Mouse (Mus musculus): ENCODE data around the gene Pcdh7. TPM values are rescaled to one million over a fixed set of nuclear protein-coding genes. Genes with fewer than 3 reads are reported as not detected.

The Pcdh7 gene
- polyA plus RNA-seq, 1 experiment = not detected

DNA sequence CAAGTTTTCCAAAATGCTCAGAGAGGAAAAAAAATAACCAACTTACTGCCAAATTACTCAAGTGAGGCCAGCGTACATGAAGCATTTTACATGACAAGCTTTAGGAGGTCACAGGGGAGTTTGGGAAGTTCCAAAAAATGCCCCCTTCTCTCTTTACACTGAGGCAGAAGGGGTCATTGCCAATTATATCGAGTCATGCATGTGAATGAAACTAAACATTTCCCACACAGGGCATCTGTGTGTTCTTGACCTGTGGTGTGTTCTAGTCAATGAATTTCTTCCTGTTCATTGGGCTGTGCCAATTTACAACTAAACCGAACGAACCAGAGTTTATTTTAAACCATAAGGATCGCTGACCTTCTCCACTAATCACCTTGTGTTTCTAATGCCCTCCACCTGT is 86.1 kb downstream of the Pcdh7 start:
- no peak for TF ChIP-seq POLR2A (IDR thresholded peaks at IDR 0.05; ENCODE audit: insufficient read depth, low read depth, low read length)
- no peak for TF ChIP-seq CTCF (IDR thresholded peaks at IDR 0.05; ENCODE audit: insufficient read depth, low read depth, low read length)
- Histone ChIP-seq H3K4me3 (ENCODE audit: insufficient read depth, low read depth, low read length) (no peak overlapping the region), H3K4me1 (ENCODE audit: control insufficient read depth, insufficient read depth, low read length) (no peaks in the 10 kb centered on the region), H3K27ac (ENCODE audit: insufficient read depth, low read depth, low read length) (no peak overlapping the region)
- 87% methylated on average over 5 of the region's 5 CpGs for WGBS

DNA sequence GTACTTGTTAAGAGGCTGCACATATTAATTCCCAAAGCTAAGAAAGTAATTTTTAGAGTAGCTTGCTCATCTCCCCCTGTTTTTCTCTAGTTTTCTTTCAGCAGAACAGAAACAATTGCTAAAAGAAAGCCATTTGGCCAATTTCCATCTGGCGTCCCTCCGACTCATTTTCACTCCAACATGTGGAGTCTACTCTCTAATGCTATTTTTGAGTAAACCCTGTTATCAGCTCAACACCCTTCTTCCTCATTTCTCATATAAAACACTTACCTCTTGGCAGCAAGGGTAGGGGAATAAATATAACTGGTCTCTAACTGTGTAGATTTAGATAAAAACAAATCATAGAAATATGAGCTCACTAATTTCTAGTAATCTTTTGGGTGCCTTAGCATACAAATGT is 89.6 kb downstream of the Pcdh7 start:
- TF ChIP-seq CTCF (IDR thresholded peaks at IDR 0.05; ENCODE audit: insufficient read depth, low read depth, low read length) (no peak), POLR2A (IDR thresholded peaks at IDR 0.05; ENCODE audit: insufficient read depth, low read depth, low read length) (no peak)
- H3K4me1 ChIP-seq (ENCODE audit: control insufficient read depth, insufficient read depth, low read length) = no peaks in the 10 kb centered on the region
- no peak overlapping the region for H3K4me3 ChIP-seq (ENCODE audit: insufficient read depth, low read depth, low read length)
- no peak overlapping the region for H3K27ac ChIP-seq (ENCODE audit: insufficient read depth, low read depth, low read length)
- 68% methylated on average over 2 of the region's 2 CpGs for WGBS

DNA sequence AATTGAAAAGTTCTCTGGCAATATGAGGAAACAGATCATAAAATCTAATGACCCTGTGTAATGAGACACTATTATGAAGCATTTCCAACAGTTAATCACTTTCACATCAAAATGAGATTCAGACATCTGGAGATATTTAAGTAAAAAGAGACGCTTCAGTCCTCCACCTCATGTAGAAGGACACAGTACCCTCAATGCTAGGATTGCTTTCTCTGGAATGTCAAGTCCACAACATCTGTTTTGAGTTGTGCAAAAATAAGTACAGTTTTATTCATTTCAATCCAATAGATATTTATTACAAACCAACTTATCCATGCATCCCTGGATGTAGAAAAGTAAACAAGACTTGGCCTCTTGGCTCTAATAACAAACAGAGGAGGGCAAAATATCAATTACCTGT is 92.9 kb downstream of the Pcdh7 start:
- no peak overlapping the region for H3K27ac ChIP-seq (ENCODE audit: insufficient read depth, low read depth, low read length)
- 90% methylated on average over 1 of the region's 1 CpGs for WGBS
- no peak for TF ChIP-seq CTCF (IDR thresholded peaks at IDR 0.05; ENCODE audit: insufficient read depth, low read depth, low read length)
- TF ChIP-seq POLR2A (IDR thresholded peaks at IDR 0.05; ENCODE audit: insufficient read depth, low read depth, low read length) = no peak
- H3K4me1 ChIP-seq (ENCODE audit: control insufficient read depth, insufficient read depth, low read length) = no peaks in the 10 kb centered on the region
- H3K4me3 ChIP-seq (ENCODE audit: insufficient read depth, low read depth, low read length) = no peak overlapping the region

DNA sequence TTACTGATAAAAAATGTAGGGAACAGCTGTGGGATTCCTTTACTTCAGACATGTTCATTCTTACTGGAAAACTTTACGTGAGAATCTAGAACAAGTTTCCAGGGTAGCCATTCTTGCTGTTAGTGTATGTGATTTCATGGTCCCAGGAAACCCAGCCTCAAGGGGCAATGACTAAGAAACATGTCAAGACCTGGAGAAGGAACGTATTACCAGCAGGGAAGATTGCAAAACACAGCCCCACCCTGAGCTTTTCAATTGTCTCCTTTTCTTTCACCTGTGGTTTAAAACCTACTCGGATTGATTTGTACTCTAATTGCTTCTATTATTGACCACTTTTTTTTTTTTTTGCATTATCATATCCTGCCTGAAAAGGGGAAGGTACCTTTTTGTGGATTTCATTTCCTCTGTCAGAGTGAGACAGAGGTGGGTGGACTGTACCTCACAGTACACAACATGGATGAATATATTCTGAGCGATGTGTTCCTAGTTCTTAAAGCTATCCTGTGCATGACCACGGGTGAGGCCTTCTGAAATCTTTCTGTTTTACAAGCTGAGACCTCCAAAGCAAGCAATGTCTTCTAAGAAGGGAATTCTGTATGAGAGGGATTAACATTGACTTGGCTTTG is 98.3 kb downstream of the Pcdh7 start:
- WGBS = 77% methylated on average over 5 of the region's 5 CpGs
- Histone ChIP-seq H3K4me3 (ENCODE audit: insufficient read depth, low read depth, low read length) (no peak overlapping the region), H3K27ac (ENCODE audit: insufficient read depth, low read depth, low read length) (no peak overlapping the region), H3K4me1 (ENCODE audit: control insufficient read depth, insufficient read depth, low read length) (no peaks in the 10 kb centered on the region)
- TF ChIP-seq CTCF (IDR thresholded peaks at IDR 0.05; ENCODE audit: insufficient read depth, low read depth, low read length) (no peak), POLR2A (IDR thresholded peaks at IDR 0.05; ENCODE audit: insufficient read depth, low read depth, low read length) (no peak)

DNA sequence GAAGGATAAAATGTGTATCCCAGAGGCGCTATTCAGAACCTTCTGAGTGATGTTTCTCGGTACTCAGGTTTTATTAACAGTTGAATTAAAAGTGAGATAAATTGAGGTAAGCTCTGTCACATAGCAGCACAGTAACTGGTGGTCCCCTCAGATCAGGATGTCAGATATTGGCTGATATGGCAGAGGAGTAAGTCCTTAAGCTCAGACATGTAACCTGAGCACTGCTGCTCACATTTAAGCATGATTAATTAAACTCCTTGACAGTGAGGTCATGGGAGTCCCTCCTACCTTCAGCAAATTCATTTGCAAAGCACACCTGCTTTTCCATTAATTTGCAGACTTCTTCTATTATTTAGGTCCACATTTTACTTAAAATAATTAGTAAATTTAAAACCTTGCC is 102.0 kb downstream of the Pcdh7 start:
- Histone ChIP-seq H3K4me3 (ENCODE audit: insufficient read depth, low read depth, low read length) (no peak overlapping the region), H3K4me1 (ENCODE audit: control insufficient read depth, insufficient read depth, low read length) (no peaks in the 10 kb centered on the region), H3K27ac (ENCODE audit: insufficient read depth, low read depth, low read length) (no peak overlapping the region)
- WGBS = 72% methylated on average over 2 of the region's 2 CpGs
- TF ChIP-seq CTCF (IDR thresholded peaks at IDR 0.05; ENCODE audit: insufficient read depth, low read depth, low read length) = no peak
- TF ChIP-seq POLR2A (IDR thresholded peaks at IDR 0.05; ENCODE audit: insufficient read depth, low read depth, low read length) = no peak

DNA sequence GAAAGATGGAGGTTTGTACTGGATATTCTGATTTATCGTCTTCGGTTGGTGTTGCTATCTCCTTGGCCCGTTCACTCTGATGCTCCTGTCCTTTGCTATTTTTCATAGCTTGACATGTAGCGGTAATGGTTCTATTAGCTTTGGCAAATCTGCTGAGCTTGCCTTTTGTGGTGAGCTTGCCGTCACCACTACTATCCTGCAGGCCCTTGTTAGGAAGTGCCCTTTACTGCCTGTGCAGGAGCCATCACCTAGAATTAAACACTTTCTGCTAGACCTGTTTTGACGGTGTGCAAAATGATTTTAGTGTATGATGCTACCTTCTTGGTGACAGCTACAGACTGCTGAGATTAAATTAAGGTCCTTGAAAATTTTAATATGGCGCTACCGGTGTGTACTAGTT is 103.3 kb downstream of the Pcdh7 start:
- Histone ChIP-seq H3K4me1 (ENCODE audit: control insufficient read depth, insufficient read depth, low read length) (no peaks in the 10 kb centered on the region), H3K4me3 (ENCODE audit: insufficient read depth, low read depth, low read length) (no peak overlapping the region), H3K27ac (ENCODE audit: insufficient read depth, low read depth, low read length) (no peak overlapping the region)
- 92% methylated on average over 8 of the region's 8 CpGs for WGBS
- TF ChIP-seq CTCF (IDR thresholded peaks at IDR 0.05; ENCODE audit: insufficient read depth, low read depth, low read length) (no peak), POLR2A (IDR thresholded peaks at IDR 0.05; ENCODE audit: insufficient read depth, low read depth, low read length) (no peak)

DNA sequence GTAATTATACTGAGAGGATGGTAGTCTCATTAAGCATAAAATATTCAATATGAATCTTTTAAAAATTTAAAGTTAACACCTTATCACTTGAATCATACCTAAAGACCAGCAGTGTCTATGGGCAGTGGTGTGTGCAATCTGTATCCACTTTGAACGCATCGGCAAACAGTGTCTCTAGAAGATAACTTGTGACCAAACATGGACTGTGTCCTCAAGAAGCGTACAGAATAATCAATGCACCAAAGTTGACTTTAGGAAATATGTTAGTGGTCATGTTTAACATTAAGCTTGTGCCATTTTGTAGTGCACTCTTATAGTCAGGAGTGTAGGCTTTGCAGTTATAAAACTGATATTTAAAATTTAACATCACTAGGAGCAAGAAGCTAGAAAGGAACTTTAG is 110.7 kb downstream of the Pcdh7 start:
- no peak overlapping the region for H3K4me3 ChIP-seq (ENCODE audit: insufficient read depth, low read depth, low read length)
- no peak overlapping the region for H3K27ac ChIP-seq (ENCODE audit: insufficient read depth, low read depth, low read length)
- H3K4me1 ChIP-seq (ENCODE audit: control insufficient read depth, insufficient read depth, low read length) = no peaks in the 10 kb centered on the region
- 95% methylated on average over 3 of the region's 3 CpGs for WGBS
- TF ChIP-seq CTCF (IDR thresholded peaks at IDR 0.05; ENCODE audit: insufficient read depth, low read depth, low read length) = no peak
- no peak for TF ChIP-seq POLR2A (IDR thresholded peaks at IDR 0.05; ENCODE audit: insufficient read depth, low read depth, low read length)

DNA sequence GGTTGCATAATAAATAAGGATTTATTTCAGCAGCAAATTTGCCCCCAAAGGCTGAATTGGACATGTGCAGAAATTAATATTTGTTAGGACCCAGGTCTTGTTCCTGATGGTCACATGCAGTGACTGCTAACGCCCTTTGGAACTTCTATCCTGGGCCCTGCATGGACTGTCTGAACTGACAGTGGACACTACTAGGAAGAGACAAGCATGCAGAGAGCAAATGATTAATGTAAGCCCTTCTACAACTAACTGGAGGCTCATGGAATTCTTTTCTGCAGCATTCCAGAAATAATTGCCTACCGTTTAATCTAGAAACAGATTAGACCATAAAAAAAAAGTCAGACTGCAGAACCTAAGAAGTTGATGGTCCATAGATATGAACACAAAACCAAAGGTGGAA is 119.4 kb downstream of the Pcdh7 start:
- no peak overlapping the region for H3K4me3 ChIP-seq (ENCODE audit: insufficient read depth, low read depth, low read length)
- 80% methylated on average over 2 of the region's 2 CpGs for whole genome bisulfite sequencing
- H3K4me1 ChIP-seq (ENCODE audit: control insufficient read depth, insufficient read depth, low read length) = no peaks in the 10 kb centered on the region
- TF ChIP-seq CTCF (IDR thresholded peaks at IDR 0.05; ENCODE audit: insufficient read depth, low read depth, low read length) (no peak), POLR2A (IDR thresholded peaks at IDR 0.05; ENCODE audit: insufficient read depth, low read depth, low read length) (no peak)
- no peak overlapping the region for H3K27ac ChIP-seq (ENCODE audit: insufficient read depth, low read depth, low read length)

DNA sequence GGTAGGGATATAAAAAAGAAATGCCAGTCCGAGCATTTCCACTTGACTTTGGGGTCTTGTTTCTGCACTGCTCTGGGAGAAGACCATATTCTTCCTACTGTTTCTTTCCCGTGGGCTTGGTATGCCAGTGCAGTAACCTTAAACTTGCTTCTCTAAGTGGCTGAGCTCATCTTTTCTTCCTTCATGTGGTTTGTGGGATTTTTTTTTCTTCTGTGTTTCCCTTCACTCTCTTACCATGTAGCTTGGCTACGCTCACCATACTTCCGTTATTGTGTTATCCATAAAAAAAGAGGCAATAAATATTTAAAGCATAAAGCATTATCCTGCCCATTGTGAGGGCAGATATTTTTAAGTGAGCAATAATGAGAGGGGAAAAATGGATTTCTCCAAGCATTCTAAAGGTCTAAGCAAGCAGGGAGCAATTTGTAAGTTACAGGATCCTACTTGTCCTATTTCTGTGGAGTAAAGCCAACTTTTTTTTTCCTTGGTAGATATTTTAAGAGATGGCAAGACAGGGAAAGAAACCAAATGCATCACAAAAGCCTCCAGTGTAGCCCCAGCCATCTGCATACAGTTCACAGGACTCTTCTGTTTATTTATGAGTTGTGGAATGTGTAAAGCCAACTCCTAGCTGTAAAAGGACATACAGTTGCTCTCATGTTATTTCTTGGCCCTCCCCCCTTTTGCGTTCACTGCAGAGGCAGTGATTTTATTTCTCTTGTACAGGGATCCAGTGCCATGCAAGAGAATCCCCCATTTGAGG is 123.8 kb downstream of the Pcdh7 start:
- Histone ChIP-seq H3K4me3 (ENCODE audit: insufficient read depth, low read depth, low read length) (no peak overlapping the region), H3K27ac (ENCODE audit: insufficient read depth, low read depth, low read length) (no peak overlapping the region), H3K4me1 (ENCODE audit: control insufficient read depth, insufficient read depth, low read length) (no peaks in the 10 kb centered on the region)
- WGBS = 78% methylated on average over 5 of the region's 5 CpGs
- TF ChIP-seq POLR2A (IDR thresholded peaks at IDR 0.05; ENCODE audit: insufficient read depth, low read depth, low read length) (no peak), CTCF (IDR thresholded peaks at IDR 0.05; ENCODE audit: insufficient read depth, low read depth, low read length) (no peak)
